Mouse (Mus musculus) lung, postnatal 0 days (tissue): ENCODE measurements around the gene Rbm34.

Experiments
- CTCF ChIP-seq: IDR thresholded peaks from 2 replicates; pipeline ENCODE4 v1.5.1; 2016; ENCODE audit warnings: antibody characterized with exemption, mild to moderate bottlenecking
- EP300 ChIP-seq: IDR thresholded peaks from 2 replicates; pipeline ENCODE4 v1.6.1; 2016; ENCODE audit warnings: antibody characterized with exemption, mild to moderate bottlenecking, control low read depth

DNA sequence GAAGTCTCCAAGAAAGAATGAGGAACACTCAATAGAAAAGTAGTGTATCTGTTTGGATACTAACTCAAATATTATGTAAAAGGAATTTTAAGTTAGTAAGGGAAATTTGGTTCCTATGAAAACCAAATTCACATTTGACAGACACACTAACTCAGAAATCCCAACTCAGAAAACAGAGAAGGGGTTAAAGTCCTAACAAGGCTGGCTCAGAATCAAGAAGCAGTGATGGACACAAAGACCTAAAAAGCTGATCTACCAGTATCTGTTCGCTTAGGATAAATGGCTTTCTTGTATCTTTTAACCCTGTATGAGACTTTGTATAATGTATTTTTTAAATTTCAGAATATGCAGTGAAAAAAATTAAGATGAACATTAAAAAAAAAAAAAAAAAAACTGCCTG, 1.3 kb downstream of the Rbm34 start:
- TF ChIP-seq EP300 (no peak), CTCF (no peak)
